Mouse (Mus musculus): Measurements from ENCODE around the gene Stom. TPM values are rescaled to one million over a fixed set of nuclear protein-coding genes. Genes with fewer than 3 reads are reported as not detected.

Gene Stom
- polyA plus RNA-seq, 1 experiment from 2014 or later, result 40.4 TPM

GRCm38 (mm10) chr2:35299437-35299836 lies 37.3 kb downstream of the Stom start:
- Histone ChIP-seq H3K4me3 (ENCODE audit: low read length) (no peak overlapping the region), H3K4me1 (ENCODE audit: insufficient read depth, low read length) (peaks cover 10% of the 10 kb centered on the region), H3K9me3 (ENCODE audit: low read length) (no peaks in the 10 kb centered on the region), H3K27ac (ENCODE audit: low read length) (no peak overlapping the region), H3K27me3 (ENCODE audit: insufficient read depth, low read length) (no peaks in the 10 kb centered on the region), H3K9ac (replicated peaks; ENCODE audit: low read length) (no peak overlapping the region), H3K4me2 (replicated peaks; ENCODE audit: low read depth, low read length) (no peak overlapping the region), H3K36me3 (ENCODE audit: insufficient read depth, low read length) (no peaks in the 10 kb centered on the region)
- 82% methylated on average over 2 of the region's 2 CpGs for WGBS
- no peak for ATAC-seq (ENCODE audit: low FRiP score, low TSS enrichment)

GRCm38 (mm10) chr2:35297703-35298332 lies 39.0 kb downstream of the Stom start:
- H3K9ac ChIP-seq (replicated peaks; ENCODE audit: low read length), result no peak overlapping the region
- 25% methylated on average over 15 of the region's 15 CpGs for WGBS
- H3K4me1 ChIP-seq (ENCODE audit: insufficient read depth, low read length), result peaks cover 10% of the 10 kb centered on the region
- ATAC-seq (ENCODE audit: low FRiP score, low TSS enrichment), result peak; percentile 65; the same call in 1 of the 2 replicates
- no peak overlapping the region for H3K4me2 ChIP-seq (replicated peaks; ENCODE audit: low read depth, low read length)
- H3K27ac ChIP-seq (ENCODE audit: low read length), result no peak overlapping the region
- H3K4me3 ChIP-seq (ENCODE audit: low read length), result no peak overlapping the region
- H3K9me3 ChIP-seq (ENCODE audit: low read length), result no peaks in the 10 kb centered on the region
- no peaks in the 10 kb centered on the region for H3K27me3 ChIP-seq (ENCODE audit: insufficient read depth, low read length)
- no peaks in the 10 kb centered on the region for H3K36me3 ChIP-seq (ENCODE audit: insufficient read depth, low read length)

GRCm38 (mm10) chr2:35293291-35293690 lies 43.5 kb downstream of the Stom start:
- no peak overlapping the region for H3K4me3 ChIP-seq (ENCODE audit: low read length)
- H3K9ac ChIP-seq (replicated peaks; ENCODE audit: low read length), result no peak overlapping the region
- H3K4me1 ChIP-seq (ENCODE audit: insufficient read depth, low read length), result peaks cover 3% of the 10 kb centered on the region; the same call in 1 of the 2 replicates
- no peaks in the 10 kb centered on the region; the same call in 1 of the 2 replicates for H3K36me3 ChIP-seq (ENCODE audit: insufficient read depth, low read length)
- no peak overlapping the region for H3K4me2 ChIP-seq (replicated peaks; ENCODE audit: low read depth, low read length)
- H3K27me3 ChIP-seq (ENCODE audit: insufficient read depth, low read length), result no peaks in the 10 kb centered on the region
- no peaks in the 10 kb centered on the region for H3K9me3 ChIP-seq (ENCODE audit: low read length)
- 87% methylated on average over 8 of the region's 8 CpGs for WGBS
- H3K27ac ChIP-seq (ENCODE audit: low read length), result no peak overlapping the region
- ATAC-seq (ENCODE audit: low FRiP score, low TSS enrichment), result no peak

GRCm38 (mm10) chr2:35292700-35293099 lies 44.1 kb downstream of the Stom start:
- WGBS, result 76% methylated on average over 3 of the region's 3 CpGs

DNA sequence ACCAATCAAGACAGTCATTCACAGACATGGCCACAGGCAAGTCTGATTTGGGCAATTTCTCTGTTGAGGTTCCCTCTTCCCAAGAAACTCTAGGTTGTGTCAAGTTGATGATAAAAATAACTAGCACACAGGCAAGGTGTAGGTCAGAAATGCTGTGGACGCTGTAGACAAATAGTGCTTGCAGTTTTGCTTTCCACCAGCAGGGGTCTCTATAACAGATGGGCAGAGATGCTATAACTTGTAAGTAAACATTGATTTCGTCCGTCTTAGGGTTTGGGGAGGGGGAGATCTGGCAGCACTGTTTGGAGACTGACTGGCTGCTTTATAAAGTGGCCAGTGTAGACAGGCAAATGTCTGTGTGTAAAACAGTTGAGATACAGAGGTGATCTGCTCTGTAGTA lies 44.9 kb downstream of the Stom start:
- Histone ChIP-seq H3K4me1 (ENCODE audit: insufficient read depth, low read length) (0 out of 2 replicates have a peak, but pooled peaks cover 3% of the 10 kb centered on the region), H3K27me3 (ENCODE audit: insufficient read depth, low read length) (no peaks in the 10 kb centered on the region), H3K27ac (ENCODE audit: low read length) (no peak overlapping the region), H3K9me3 (ENCODE audit: low read length) (no peaks in the 10 kb centered on the region), H3K4me2 (replicated peaks; ENCODE audit: low read depth, low read length) (no peak overlapping the region), H3K9ac (replicated peaks; ENCODE audit: low read length) (no peak overlapping the region), H3K36me3 (ENCODE audit: insufficient read depth, low read length) (peaks cover 2% of the 10 kb centered on the region; the same call in 1 of the 2 replicates), H3K4me3 (ENCODE audit: low read length) (no peak overlapping the region)
- no peak for ATAC-seq (ENCODE audit: low FRiP score, low TSS enrichment)
- WGBS, result 20% methylated on average over 3 of the region's 3 CpGs

More at GRCm38 (mm10) chr2:35292700-35293099, 44.1 kb downstream of the Stom start:
- no peak overlapping the region for H3K4me3 ChIP-seq (ENCODE audit: low read length)
- no peak for ATAC-seq (ENCODE audit: low FRiP score, low TSS enrichment)
- H3K9me3 ChIP-seq (ENCODE audit: low read length), result no peaks in the 10 kb centered on the region
- no peaks in the 10 kb centered on the region; the same call in 1 of the 2 replicates for H3K36me3 ChIP-seq (ENCODE audit: insufficient read depth, low read length)
- H3K9ac ChIP-seq (replicated peaks; ENCODE audit: low read length), result no peak overlapping the region
- H3K27ac ChIP-seq (ENCODE audit: low read length), result no peak overlapping the region
- H3K4me1 ChIP-seq (ENCODE audit: insufficient read depth, low read length), result no peaks in the 10 kb centered on the region
- no peak overlapping the region for H3K4me2 ChIP-seq (replicated peaks; ENCODE audit: low read depth, low read length)
- no peaks in the 10 kb centered on the region for H3K27me3 ChIP-seq (ENCODE audit: insufficient read depth, low read length)

- Histone ChIP-seq H3K9ac (replicated peaks; ENCODE audit: low read length) (no peak overlapping the region), H3K4me2 (replicated peaks; ENCODE audit: low read depth, low read length) (no peak overlapping the region), H3K27me3 (ENCODE audit: insufficient read depth, low read length) (no peaks in the 10 kb centered on the region), H3K4me1 (ENCODE audit: insufficient read depth, low read length) (0 out of 2 replicates have a peak, but pooled peaks cover 3% of the 10 kb centered on the region), H3K36me3 (ENCODE audit: insufficient read depth, low read length) (peaks cover 11% of the 10 kb centered on the region; the same call in 1 of the 2 replicates), H3K4me3 (ENCODE audit: low read length) (no peak overlapping the region), H3K27ac (ENCODE audit: low read length) (no peak overlapping the region), H3K9me3 (ENCODE audit: low read length) (no peaks in the 10 kb centered on the region)
- WGBS, result 42% methylated on average over 13 of the region's 13 CpGs
- peak; percentile 32; the same call in 1 of the 2 replicates for ATAC-seq (ENCODE audit: low FRiP score, low TSS enrichment)
Measured at GRCm38 (mm10) chr2:35288758-35289635, 47.8 kb downstream of the Stom start.

- no peak overlapping the region for H3K27ac ChIP-seq (ENCODE audit: low read length)
- WGBS, result 79% methylated on average over 12 of the region's 12 CpGs
- H3K4me2 ChIP-seq (replicated peaks; ENCODE audit: low read depth, low read length), result no peak overlapping the region
- ATAC-seq (ENCODE audit: low FRiP score, low TSS enrichment), result no peak
- H3K9ac ChIP-seq (replicated peaks; ENCODE audit: low read length), result no peak overlapping the region
- H3K9me3 ChIP-seq (ENCODE audit: low read length), result no peaks in the 10 kb centered on the region
- peaks cover 8% of the 10 kb centered on the region; the same call in 1 of the 2 replicates for H3K27me3 ChIP-seq (ENCODE audit: insufficient read depth, low read length)
- no peak overlapping the region for H3K4me3 ChIP-seq (ENCODE audit: low read length)
- peaks cover 18% of the 10 kb centered on the region; the same call in 1 of the 2 replicates for H3K4me1 ChIP-seq (ENCODE audit: insufficient read depth, low read length)
- H3K36me3 ChIP-seq (ENCODE audit: insufficient read depth, low read length), result peaks cover 11% of the 10 kb centered on the region; the same call in 1 of the 2 replicates
Measured at GRCm38 (mm10) chr2:35287017-35287620, 49.7 kb downstream of the Stom start.

DNA sequence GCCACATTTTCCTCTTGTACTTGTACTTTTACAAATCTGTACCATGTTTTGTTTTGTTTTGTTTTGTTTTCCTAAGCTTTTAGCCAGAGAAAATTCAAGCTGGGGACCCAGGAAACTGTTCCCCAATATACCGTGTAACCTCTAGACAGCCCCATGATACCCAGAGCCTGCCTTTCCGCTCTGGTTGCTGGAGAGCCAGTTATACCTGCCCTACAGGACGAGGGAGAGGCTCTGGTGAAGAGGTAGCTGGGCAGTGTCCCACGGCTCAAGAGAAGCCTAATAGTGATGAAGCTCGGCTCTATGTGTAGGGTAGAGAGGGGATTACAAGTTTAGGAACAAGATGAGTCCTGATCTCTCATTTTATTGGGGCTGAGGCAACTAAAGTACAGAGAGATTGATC lies 51.6 kb downstream of the Stom start:
- no peak for ATAC-seq (ENCODE audit: low FRiP score, low TSS enrichment)
- 80% methylated on average over 5 of the region's 5 CpGs for WGBS
- H3K4me2 ChIP-seq (replicated peaks; ENCODE audit: low read depth, low read length), result no peak overlapping the region
- H3K27ac ChIP-seq (ENCODE audit: low read length), result no peak overlapping the region
- H3K9ac ChIP-seq (replicated peaks; ENCODE audit: low read length), result no peak overlapping the region
- H3K4me3 ChIP-seq (ENCODE audit: low read length), result no peak overlapping the region
- H3K4me1 ChIP-seq (ENCODE audit: insufficient read depth, low read length), result peaks cover 22% of the 10 kb centered on the region; the same call in 1 of the 2 replicates
- 0 out of 2 replicates have a peak, but pooled peaks cover 11% of the 10 kb centered on the region for H3K36me3 ChIP-seq (ENCODE audit: insufficient read depth, low read length)
- no peaks in the 10 kb centered on the region for H3K9me3 ChIP-seq (ENCODE audit: low read length)
- H3K27me3 ChIP-seq (ENCODE audit: insufficient read depth, low read length), result peaks cover 12% of the 10 kb centered on the region

- ATAC-seq (ENCODE audit: low FRiP score, low TSS enrichment), result no peak
- WGBS, result 76% methylated on average over 4 of the region's 4 CpGs
Measured at GRCm38 (mm10) chr2:35283997-35284396, 52.8 kb downstream of the Stom start.

More at GRCm38 (mm10) chr2:35283997-35284396, 52.8 kb downstream of the Stom start:
- 0 out of 2 replicates have a peak, but pooled peaks cover 11% of the 10 kb centered on the region for H3K36me3 ChIP-seq (ENCODE audit: insufficient read depth, low read length)
- peaks cover 25% of the 10 kb centered on the region; the same call in 1 of the 2 replicates for H3K4me1 ChIP-seq (ENCODE audit: insufficient read depth, low read length)
- H3K27ac ChIP-seq (ENCODE audit: low read length), result no peak overlapping the region
- H3K27me3 ChIP-seq (ENCODE audit: insufficient read depth, low read length), result peaks cover 12% of the 10 kb centered on the region
- H3K4me2 ChIP-seq (replicated peaks; ENCODE audit: low read depth, low read length), result no peak overlapping the region
- H3K4me3 ChIP-seq (ENCODE audit: low read length), result no peak overlapping the region
- no peaks in the 10 kb centered on the region for H3K9me3 ChIP-seq (ENCODE audit: low read length)
- H3K9ac ChIP-seq (replicated peaks; ENCODE audit: low read length), result no peak overlapping the region
